Mouse (Mus musculus): ENCODE measurements at regions not wholly inside any gene's neighbourhood (a gene's known extent, or its start where the extent isn't known, plus 50 kb on each side); places are given as distances from the start of the nearest gene placed in this dataset.

DNA sequence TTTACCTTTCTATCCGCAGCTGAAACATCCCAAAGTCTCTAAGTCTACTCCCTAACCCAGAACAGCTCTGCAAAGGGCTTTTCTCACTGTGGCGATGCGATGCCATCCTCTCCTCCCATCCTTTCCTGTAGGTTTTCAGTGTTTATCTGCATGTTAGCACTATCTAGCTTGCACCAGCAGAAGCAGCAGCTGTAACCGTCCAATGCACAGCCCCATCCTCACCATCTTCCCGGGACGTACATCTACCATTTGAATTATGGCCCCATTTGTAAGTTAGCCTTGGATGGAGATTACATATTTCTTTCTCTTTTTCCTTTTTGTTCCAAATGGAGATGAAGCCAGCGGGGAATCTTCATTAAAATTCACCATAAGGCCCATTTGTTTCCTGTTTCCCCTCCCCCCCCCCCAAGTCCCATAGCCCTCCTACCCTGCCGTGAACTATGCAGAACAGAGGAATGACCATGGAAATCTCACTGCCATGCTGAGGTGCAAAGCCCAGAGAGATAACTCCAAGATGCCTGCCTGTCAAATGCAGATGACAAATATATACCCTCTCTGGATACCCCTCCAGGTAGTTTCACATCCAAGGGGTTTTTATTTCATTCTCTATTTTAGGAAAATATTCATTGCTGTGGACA is 525.5 kb upstream of the Id4 start:
- DNase-seq (ENCODE audit: low spot score in 2 of 2), result no peak

DNA sequence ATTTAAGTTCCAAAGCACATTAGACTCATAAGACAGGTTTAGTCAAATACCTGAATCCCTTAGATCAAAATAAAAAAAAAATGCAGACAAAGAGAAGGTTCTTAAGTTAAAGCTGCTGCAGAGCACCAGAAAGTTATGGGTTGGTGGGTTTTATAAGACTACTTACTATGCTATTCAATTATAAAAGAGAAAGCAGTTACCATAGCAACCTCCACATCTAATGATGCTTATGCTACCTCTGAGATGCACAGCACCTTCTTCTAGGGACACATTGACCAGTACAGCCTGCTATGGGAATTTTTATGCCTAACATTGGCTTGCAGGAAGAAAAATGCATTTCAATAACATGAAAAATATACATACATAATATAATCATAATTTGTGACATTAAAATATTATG is 512.1 kb upstream of the Id4 start:
- DNase-seq (ENCODE audit: low spot score in 2 of 2), result no peak

- no peak for DNase-seq (ENCODE audit: low spot score in 2 of 2)
These were observed 510.0 kb upstream of the Id4 start for GRCm38 (mm10) chr13:47751033-47751432.

DNA sequence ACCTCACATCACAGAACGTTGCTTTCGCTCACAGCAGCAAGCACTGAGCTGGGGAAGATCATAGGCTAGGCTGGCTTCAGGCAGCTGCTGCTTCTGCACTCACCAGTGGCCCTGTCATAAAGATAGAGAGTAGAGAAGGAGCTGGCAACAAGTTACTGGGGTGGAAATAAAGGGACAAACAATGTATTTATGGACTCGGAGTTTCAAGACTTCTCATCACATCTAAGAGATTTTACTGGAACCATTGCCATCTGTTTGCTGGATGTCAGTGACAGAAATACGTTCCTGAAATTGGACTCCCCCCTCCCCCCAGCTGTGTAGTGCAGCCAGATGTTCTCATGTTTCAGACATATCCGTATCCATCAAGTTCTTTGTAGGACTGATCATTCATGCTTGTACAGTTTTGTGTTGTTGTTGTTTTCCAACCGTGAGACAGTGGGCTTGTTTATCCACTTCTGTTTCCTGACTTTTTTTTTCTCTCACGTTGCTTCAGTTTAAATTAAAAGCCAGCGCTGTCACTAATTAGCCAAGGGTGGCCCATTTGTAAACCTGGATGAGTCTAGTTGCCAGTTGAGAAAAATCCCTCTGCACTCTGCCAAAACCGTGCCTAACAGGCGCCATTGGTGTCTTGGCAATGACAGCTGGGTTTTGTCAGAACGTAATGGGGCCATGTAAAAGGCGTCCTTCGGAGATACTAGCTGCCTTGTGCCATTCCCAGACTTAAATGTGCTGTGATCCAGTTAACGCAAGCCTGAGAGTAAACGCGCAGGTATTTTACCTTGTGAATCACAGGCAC is 496.0 kb upstream of the Id4 start:
- DNase-seq (ENCODE audit: low spot score in 2 of 2), result no peak

DNA sequence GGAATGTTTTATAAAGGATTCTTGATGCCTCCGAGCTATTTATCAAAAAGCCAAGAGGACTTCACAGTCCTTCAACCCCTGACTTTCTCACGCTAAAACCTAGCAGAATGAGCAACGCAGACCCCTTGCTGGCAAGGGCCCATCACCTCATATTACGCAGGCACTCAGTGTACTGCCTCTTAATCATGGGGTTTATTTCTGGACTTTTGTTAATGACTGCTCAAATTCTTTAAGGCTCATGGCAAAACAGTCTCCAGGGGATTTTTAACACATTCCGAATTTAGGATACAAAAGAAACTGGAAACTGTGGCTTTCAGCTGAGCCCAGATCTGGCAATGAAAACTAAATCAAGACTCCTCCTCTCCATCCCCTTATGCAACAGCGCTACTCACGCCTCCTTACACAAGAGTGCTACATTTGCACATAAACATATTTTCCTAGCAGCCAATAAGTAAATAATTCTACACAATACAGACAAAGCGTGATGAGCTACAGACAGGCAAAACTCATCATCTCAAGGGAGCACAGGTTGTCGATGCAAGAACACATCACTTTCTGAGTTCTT is 492.0 kb upstream of the Id4 start:
- no peak for DNase-seq (ENCODE audit: low spot score in 2 of 2)

- DNase-seq (ENCODE audit: low spot score in 2 of 2), result no peak
These were observed 483.6 kb upstream of the Id4 start for GRCm38 (mm10) chr13:47777206-47778099.

- DNase-seq (ENCODE audit: low spot score in 2 of 2), result no peak
These were observed 482.6 kb upstream of the Id4 start for GRCm38 (mm10) chr13:47778218-47779009.

DNA sequence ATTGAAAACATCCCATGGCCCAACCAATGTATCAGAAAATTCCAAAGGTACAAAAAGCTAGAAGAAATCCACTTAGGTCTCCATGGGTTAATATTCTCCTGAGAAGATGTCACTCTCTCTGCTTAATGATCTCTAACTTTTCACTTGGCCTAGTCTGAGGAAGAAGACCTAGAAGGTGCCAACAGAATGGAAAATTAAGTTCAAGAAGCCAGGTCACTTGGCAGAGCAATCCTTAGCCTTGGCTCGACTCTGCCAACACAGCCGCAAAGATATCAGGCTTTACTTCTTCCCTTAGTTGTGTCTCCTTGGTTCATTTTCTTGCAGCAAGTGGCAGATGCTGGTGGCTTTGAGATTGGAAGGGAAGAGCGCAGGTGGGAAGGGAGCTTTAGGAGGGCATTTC is 476.6 kb upstream of the Id4 start:
- no peak for DNase-seq (ENCODE audit: low spot score in 2 of 2)

GRCm38 (mm10) chr13:47797859-47798258 is 463.2 kb upstream of the Id4 start:
- no peak for DNase-seq (ENCODE audit: low spot score in 2 of 2)

DNA sequence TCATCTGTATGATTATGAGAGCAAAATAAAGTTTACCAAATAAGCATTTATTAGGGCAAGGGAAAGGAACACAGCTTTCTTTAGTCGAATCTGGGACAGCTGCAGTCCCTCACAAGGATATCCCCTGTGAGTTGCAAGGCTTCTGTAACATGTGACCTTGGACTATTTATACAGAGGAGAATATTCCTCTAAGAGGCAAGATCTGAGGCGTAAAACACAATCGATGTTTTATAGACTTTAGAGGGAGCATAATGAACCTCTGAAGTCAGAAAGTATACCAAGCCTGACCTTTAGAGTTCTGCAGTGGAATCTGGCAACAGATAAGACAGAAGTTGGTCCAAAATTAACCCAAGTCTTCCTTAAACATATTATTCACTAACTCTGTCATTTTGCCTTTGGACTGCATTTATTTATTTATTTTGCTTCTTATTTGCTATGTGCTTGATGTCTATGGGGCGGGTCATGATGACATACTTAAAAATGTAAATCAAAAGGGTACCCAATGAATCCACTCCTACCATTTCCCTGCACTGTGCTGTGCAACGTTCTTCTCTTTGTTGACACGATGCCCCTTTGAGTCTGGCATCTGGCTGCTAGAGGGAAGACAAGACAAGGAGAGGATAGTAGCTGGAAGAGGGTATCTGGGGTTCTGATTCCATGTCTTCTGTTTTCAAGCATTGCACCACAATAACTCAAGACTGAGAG is 449.2 kb upstream of the Id4 start:
- no peak for DNase-seq (ENCODE audit: low spot score in 2 of 2)

DNA sequence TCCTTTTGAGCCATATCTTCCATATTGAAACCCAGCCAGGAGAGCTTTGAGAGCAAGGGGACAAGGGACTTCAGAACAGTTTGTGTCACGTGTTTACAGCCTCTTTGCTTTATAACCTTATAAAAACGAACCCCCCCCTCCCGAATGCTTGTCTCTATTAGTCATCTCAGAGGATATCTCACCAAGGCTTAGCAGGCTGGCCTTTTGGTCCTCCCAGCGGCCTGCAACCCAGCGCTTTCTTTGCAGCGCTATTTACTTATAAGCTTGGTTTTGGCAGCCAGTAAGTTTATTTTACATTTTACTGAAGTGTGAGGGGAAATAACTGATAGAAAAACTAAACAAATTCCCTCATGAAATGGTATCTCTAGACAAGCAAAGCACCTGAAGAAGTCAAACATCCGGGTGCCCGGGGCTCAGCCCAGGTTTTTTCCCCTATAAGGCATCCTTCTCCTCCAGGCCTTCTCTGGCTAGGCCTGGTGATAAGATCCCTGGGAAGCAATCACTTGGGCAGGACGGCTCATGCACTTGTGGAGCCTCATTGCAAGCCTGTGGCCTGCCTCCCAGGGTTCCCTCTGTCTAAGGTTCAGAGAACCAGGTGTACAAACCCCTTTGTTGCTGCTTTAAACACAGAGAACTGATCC is 442.0 kb upstream of the Id4 start:
- DNase-seq (ENCODE audit: low spot score in 2 of 2), result no peak

GRCm38 (mm10) chr13:47836491-47836890 is 424.5 kb upstream of the Id4 start:
- DNase-seq (ENCODE audit: low spot score in 2 of 2), result no peak

DNA sequence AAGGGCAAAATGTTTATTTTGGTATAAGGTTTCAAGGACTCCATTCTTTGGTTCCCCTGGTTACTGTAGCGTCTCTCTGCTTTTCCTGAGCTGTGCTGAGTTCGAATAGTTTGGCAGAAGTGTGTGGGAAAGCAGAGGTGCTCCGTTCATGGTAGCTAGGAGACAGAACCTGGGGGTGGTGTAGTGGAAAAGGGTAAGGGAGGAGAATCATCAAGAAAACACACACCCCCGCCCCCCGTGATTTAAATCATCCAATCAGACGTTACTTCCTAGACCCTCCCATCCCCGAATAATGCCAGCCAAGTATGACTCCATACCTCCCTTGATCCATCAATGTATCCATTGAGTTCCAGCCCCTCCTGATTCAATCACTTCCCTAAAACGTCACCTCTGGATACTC is 418.6 kb upstream of the Id4 start:
- DNase-seq (ENCODE audit: low spot score in 2 of 2), result no peak

DNA sequence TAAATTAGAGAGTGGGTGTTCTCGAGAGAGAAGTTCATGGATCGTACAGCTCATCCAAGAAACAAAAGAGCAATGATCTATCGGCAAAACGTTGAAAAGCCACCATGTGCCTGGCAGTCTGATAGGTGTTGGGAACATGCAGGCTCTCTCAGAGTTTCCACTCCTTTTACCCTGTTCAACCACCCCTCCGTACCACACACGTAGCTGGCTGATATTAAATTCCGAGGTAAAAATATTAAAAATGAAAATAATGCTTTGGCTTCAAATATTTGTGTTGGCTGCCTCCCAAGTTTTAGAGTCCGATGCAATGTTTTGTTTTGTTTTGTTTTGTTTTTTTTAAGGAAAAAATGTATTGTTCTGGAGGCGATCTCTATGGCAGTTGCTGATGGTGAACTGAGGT is 418.0 kb upstream of the Id4 start:
- no peak for DNase-seq (ENCODE audit: low spot score in 2 of 2)

GRCm38 (mm10) chr13:47843541-47844267 is 417.3 kb upstream of the Id4 start:
- DNase-seq (ENCODE audit: low spot score in 2 of 2), result no peak

GRCm38 (mm10) chr13:47846713-47847112 is 414.3 kb upstream of the Id4 start:
- DNase-seq (ENCODE audit: low spot score in 2 of 2), result no peak

- DNase-seq (ENCODE audit: low spot score in 2 of 2), result no peak
These were observed 412.4 kb upstream of the Id4 start for GRCm38 (mm10) chr13:47848371-47849188.

GRCm38 (mm10) chr13:47855422-47856108 is 405.5 kb upstream of the Id4 start:
- no peak for DNase-seq (ENCODE audit: low spot score in 2 of 2)

Measured in spleen, postnatal 10 days (tissue).